Mouse (Mus musculus) liver, postnatal 0 days (tissue): ENCODE measurements around the gene Mrc1.

ENCODE experiments used
- CTCF ChIP-seq: sonication (generic); IDR thresholded peaks from 2 replicates; pipeline ENCODE4 v1.5.1; 2016; ENCODE audit warnings: antibody characterized with exemption, low read depth
- EP300 ChIP-seq: IDR thresholded peaks from 2 replicates; pipeline ENCODE4 v1.6.1; 2016; ENCODE audit warnings: antibody characterized with exemption, low read depth, mild to moderate bottlenecking

DNA sequence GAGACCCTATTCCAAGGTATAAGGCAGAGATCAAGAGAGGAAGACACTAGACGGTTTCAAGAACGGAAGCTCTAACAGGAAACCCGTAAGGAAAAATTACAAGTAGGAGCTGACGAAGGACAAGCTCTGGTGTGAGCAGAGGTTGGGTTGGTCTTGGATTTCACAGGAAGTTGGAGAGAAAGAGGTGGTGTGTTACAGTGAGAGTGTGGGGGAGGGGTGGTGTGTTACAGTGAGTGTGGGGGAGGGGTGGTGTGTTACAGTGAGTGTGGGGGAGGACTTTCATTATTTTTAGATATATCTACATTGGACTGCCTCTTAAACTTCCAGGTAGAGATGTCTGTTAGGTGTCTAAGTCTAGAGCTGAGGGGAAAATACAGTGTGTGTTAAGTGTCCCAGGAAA is 38.5 kb upstream of the Mrc1 start:
- no peak for TF ChIP-seq CTCF
- TF ChIP-seq EP300, result no peak
